Mouse (Mus musculus): Measurements from ENCODE around the gene Myl4.

- no peak for TF ChIP-seq CTCF (IDR thresholded peaks at IDR 0.05; ENCODE audit: low read depth, low read length)
- TF ChIP-seq POLR2A (IDR thresholded peaks at IDR 0.05; ENCODE audit: insufficient read depth, low read length), result no peak
- TF ChIP-seq EP300 (IDR thresholded peaks at IDR 0.05; ENCODE audit: insufficient read depth, low read depth, low read length), result no peak
These were observed 13.6 kb upstream of the Myl4 start for GRCm38 (mm10) chr11:104536843-104537242.

Data from ES-Bruce4 (cell line).